Mouse (Mus musculus): ENCODE data around the gene Klhl5. TPM values are rescaled to one million over a fixed set of nuclear protein-coding genes. Genes with fewer than 3 reads are reported as not detected.
"Not testable (repeated sequence)": the region's sequence is repeated elsewhere in the genome, so short reads cannot be mapped to it uniquely, and the experiment has no call there.

Klhl5 gene
- polyA plus RNA-seq, 1 experiment from 2014 or later = 53.0 TPM

DNA sequence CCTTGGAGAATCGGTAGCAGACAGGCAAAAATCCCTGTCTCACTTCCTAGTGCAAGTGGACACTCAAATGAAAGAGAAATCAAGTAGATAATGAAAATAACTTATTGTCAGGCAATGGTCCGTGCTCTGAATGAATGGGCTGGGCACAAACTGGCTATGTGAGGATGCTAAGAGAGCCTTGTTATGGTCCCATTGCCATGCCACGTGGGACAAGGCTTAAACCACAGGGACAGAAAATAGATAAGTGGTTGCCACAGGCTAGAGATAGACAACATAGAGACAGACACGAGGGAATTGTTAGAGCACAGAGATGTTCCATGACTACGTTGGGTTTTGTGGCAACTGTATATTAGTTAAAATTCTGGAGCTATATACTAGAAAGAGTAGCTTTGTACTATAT, 6.1 kb upstream of the Klhl5 start:
- Histone ChIP-seq H3K4me3 (no peak overlapping the region), H3K4me1 (peaks cover 4% of the 10 kb centered on the region; the same call in 1 of the 2 replicates)
- 87% methylated on average over 5 of the region's 5 CpGs for WGBS

DNA sequence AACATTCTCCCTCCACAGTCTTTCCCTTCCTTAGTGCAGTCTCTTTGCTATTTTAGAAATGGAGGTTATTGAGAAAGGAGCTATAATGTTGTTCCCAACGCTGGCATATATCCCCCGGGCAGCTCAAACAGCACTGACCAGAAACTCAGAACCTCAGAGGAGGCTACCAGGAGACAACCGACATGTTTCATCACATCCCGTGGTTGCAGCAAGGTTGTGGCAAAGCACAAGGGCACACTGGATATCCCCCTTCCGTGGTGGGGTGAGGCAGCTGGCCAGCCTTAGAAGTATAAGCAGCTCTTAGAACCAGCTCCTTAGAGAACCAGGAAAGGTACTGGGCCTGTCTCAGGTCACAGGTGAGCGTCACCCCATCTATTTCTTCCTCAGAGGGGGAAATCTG, 5.7 kb upstream of the Klhl5 start:
- H3K4me1 ChIP-seq = peaks cover 4% of the 10 kb centered on the region; the same call in 1 of the 2 replicates
- peak overlapping the region; percentile 16; the same call in 1 of the 2 replicates for H3K27ac ChIP-seq
- 0 out of 2 replicates have a peak, but pooled peaks have one; percentile 17 for ATAC-seq (replicated peaks)
- 84% methylated on average over 6 of the region's 6 CpGs for WGBS
- no peaks in the 10 kb centered on the region for H3K27me3 ChIP-seq (replicated peaks)
- H3K36me3 ChIP-seq (replicated peaks) = no peaks in the 10 kb centered on the region
- no peak overlapping the region for H3K4me3 ChIP-seq
- H3K9me3 ChIP-seq = no peaks in the 10 kb centered on the region
- H3K4me2 ChIP-seq = no peak overlapping the region
- H3K9ac ChIP-seq = no peak overlapping the region

More for the DNA sequence above, 6.1 kb upstream of the Klhl5 start:
- H3K36me3 ChIP-seq (replicated peaks) = no peaks in the 10 kb centered on the region
- no peak for ATAC-seq (replicated peaks)
- no peak overlapping the region for H3K4me2 ChIP-seq
- H3K9me3 ChIP-seq = no peaks in the 10 kb centered on the region
- H3K27me3 ChIP-seq (replicated peaks) = no peaks in the 10 kb centered on the region
- H3K9ac ChIP-seq = no peak overlapping the region
- no peak overlapping the region for H3K27ac ChIP-seq

DNA sequence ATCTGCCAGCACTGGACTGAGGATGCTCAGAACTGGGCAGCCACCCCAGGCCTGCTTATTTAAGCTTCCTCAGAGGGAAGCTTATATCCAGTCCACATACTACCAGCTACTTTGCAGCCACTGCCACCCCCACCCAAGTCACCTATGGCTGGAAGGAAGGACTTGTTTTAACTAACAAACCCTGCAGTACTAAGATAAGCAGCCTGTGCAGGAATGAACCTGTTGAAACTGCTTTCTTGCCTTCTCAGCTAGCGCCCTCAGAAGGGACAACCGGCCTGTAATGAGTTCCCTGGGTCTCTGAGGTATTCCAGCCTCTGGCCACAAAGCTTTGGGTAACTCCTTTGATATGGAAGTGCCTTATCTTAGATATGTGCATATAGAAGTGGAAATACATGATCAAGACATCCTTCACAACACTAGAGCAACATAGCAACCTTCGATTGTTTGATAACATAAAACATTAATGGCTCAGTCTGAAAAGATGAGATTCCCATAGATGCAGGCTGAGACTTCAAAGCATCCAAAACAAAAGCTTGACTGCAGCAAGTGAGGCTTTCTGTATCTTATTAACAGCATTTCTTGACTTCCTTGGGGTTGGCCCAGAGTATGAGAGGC, 5.2 kb upstream of the Klhl5 start:
- Histone ChIP-seq H3K9me3 (no peaks in the 10 kb centered on the region), H3K9ac (no peak overlapping the region), H3K4me3 (no peak overlapping the region), H3K4me2 (no peak overlapping the region), H3K27ac (peak overlapping the region; percentile 16), H3K27me3 (replicated peaks) (no peaks in the 10 kb centered on the region), H3K36me3 (replicated peaks) (no peaks in the 10 kb centered on the region), H3K4me1 (peaks cover 8% of the 10 kb centered on the region; the same call in 1 of the 2 replicates)
- WGBS = 55% methylated on average over 3 of the region's 3 CpGs
- peak; percentile 41; the same call in 1 of the 2 replicates for ATAC-seq (replicated peaks)

DNA sequence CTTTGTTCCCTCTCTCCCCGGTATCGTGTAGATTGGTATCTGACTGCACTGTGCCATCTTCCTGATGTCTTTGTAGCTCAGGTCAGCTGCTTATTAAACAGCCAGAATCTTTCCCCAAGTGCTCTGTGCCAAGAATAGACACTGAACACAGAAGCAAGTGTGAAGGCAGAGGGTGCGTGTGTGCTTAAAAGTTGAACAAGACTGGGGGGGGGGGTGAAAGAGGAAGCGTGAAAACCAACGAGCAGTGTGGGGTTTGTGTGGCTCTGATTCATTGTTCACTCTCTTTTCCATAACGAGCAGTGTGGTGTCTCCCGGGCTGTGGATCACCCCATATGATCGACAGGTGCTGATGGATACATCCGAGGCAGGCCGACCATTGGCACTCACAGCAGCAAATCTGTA, 4.7 kb upstream of the Klhl5 start:
- peaks cover 9% of the 10 kb centered on the region; the same call in 1 of the 2 replicates for H3K4me1 ChIP-seq
- peak overlapping the region; percentile 16; the same call in 1 of the 2 replicates for H3K27ac ChIP-seq
- H3K36me3 ChIP-seq (replicated peaks) = no peaks in the 10 kb centered on the region
- H3K27me3 ChIP-seq (replicated peaks) = no peaks in the 10 kb centered on the region
- H3K9me3 ChIP-seq = no peaks in the 10 kb centered on the region
- ATAC-seq (replicated peaks) = 0 out of 2 replicates have a peak, but pooled peaks have one; percentile 37
- no peak overlapping the region for H3K4me3 ChIP-seq
- no peak overlapping the region for H3K4me2 ChIP-seq
- WGBS = 51% methylated on average over 10 of the region's 10 CpGs
- H3K9ac ChIP-seq = no peak overlapping the region

DNA sequence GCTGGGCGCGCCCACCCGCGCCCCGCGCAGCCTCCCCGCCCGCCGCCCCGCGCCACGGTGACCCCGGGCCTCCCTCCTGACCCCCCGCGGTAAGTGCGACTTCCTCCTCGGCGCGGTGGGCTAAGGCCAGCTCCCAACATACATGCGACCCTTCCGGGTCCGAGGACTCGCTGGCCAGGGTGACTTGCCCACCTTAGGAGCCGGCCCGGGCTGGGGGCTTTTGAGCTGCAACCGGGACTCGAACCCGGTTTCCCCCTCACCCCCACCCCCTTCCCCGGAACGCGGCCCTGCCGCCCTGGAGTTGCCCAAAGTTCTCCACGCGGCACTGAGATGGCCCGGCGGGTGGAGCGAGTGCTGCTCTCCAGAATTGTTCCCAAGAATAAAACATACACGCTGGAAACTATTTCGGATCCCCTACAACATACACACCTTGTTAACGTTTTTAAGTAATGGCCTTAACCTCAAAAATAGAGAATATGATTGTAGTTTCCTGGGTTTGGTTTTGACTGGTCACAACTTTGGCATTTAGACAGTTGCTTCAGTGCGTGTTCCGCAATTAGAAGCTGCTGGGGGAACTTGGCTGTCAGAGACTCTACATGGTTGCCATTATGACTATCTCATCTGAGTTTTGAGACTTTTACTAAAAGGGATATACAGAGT, 564 bp downstream of the Klhl5 start:
- peak; percentile 69 for ATAC-seq (replicated peaks)
- Histone ChIP-seq H3K4me1 (peaks cover 11% of the 10 kb centered on the region; the same call in 1 of the 2 replicates), H3K27ac (peak overlapping the region; percentile 66; the same call in 1 of the 2 replicates), H3K36me3 (replicated peaks) (no peaks in the 10 kb centered on the region), H3K9ac (peak overlapping the region; percentile 71), H3K9me3 (no peaks in the 10 kb centered on the region), H3K4me2 (peak overlapping the region; percentile 91), H3K4me3 (peak overlapping the region; percentile 84), H3K27me3 (replicated peaks) (no peaks in the 10 kb centered on the region)
- 3% methylated on average over 40 of the region's 42 CpGs for WGBS

DNA sequence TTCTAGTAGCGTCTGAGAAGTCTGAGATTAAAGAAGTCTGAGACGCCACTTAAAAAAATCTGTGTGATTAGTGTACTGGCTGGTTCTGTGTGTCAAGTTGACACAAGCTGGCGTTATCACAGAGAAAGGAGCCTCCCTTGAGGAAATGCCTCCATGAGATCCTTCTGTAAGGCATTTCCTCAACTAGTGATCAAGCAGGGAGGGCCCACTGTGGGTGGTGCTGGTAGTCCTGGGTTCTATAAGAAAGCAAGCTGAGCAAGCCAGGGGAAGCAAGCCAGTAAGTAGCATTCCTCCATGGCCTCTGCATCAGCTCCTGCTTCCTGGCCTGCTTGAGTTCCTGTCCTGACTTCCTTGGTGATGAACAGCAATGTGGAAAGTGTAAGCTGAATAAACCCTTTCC, 4.9 kb downstream of the Klhl5 start:
- not testable (repeated sequence) for H3K36me3 ChIP-seq (replicated peaks)
- WGBS = 67% methylated on average over 3 of the region's 3 CpGs

DNA sequence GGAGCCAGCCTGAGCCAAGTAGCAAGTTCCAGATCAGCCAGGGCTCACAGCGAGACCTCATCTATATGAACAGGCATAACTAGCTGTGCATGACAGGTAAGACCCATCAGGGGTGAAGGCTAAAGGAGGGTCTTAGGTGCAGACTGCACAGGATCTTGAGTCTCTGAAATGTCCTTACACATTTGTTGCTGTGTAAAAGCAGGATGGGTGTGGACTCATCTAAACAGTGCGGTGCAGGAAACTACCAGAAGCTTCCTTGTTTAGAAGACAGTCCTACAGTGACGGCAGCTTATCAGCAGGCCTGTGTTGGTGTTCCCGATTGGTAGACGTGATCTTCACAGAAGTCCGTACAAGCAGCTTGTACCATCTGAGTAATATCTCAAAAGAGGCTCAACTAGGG, 6.0 kb downstream of the Klhl5 start:
- no peak overlapping the region for H3K4me3 ChIP-seq
- WGBS = 92% methylated on average over 6 of the region's 6 CpGs
- H3K27me3 ChIP-seq (replicated peaks) = no peaks in the 10 kb centered on the region
- no peak overlapping the region for H3K9ac ChIP-seq
- no peaks in the 10 kb centered on the region for H3K36me3 ChIP-seq (replicated peaks)
- no peak overlapping the region for H3K4me2 ChIP-seq
- H3K9me3 ChIP-seq = no peaks in the 10 kb centered on the region
- ATAC-seq (replicated peaks) = no peak
- no peak overlapping the region for H3K27ac ChIP-seq
- H3K4me1 ChIP-seq = peaks cover under 1% of the 10 kb centered on the region; the same call in 1 of the 2 replicates

More for the DNA sequence above, 4.9 kb downstream of the Klhl5 start:
- not testable (repeated sequence) for H3K4me2 ChIP-seq; H3K4me1 ChIP-seq; H3K4me3 ChIP-seq; H3K9ac ChIP-seq; H3K9me3 ChIP-seq; H3K27me3 ChIP-seq (replicated peaks); H3K27ac ChIP-seq; ATAC-seq (replicated peaks)

DNA sequence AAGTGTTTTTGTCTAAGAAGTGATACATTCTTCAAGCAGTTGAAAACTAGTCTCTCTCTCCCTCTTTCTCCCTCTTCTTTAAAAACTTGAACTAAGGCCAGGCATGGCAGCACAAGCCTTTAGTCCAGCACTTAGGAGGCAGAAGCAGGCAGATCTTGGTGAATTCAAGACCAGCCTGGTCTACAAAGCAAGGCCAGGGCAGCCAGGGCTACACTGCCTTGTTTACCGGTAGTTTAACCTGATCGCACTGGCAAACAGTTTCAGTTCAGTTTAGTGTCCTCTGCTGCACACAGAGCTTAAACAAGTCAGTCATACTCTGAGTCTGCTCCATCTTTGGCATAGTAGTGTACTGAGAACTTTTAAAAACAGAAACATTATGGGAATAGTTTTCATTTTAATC, 9.4 kb downstream of the Klhl5 start:
- Histone ChIP-seq H3K9ac (no peak overlapping the region), H3K27ac (no peak overlapping the region), H3K27me3 (replicated peaks) (no peaks in the 10 kb centered on the region), H3K9me3 (no peaks in the 10 kb centered on the region), H3K4me1 (no peaks in the 10 kb centered on the region), H3K4me3 (no peak overlapping the region), H3K36me3 (replicated peaks) (no peaks in the 10 kb centered on the region), H3K4me2 (no peak overlapping the region)
- WGBS = 96% methylated on average over 2 of the region's 2 CpGs
- no peak for ATAC-seq (replicated peaks)

DNA sequence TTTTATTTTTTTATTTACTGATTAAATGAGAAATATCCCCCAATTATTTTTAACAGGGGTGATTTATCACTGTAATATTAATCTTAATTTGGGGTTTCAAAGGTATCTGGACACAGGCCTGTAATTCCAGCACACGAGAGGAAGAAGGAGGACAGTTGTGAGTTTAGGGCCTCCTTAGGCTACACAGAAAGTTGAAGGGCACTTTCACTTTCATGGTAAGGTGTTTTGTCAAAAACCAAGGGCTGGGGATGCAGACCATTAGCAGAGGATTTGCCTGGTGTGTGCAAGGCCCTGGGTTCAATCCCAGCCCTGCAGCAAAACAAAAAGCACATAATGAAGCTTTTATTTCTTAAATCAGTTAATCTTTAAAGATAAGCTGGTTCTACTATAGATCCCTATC, 12.2 kb downstream of the Klhl5 start:
- no peak for ATAC-seq (replicated peaks)
- no peaks in the 10 kb centered on the region for H3K27me3 ChIP-seq (replicated peaks)
- no peak overlapping the region for H3K27ac ChIP-seq
- 97% methylated on average over 1 of the region's 1 CpGs for WGBS
- H3K4me2 ChIP-seq = no peak overlapping the region
- H3K36me3 ChIP-seq (replicated peaks) = no peaks in the 10 kb centered on the region
- no peaks in the 10 kb centered on the region for H3K9me3 ChIP-seq
- no peak overlapping the region for H3K9ac ChIP-seq
- no peaks in the 10 kb centered on the region for H3K4me1 ChIP-seq
- no peak overlapping the region for H3K4me3 ChIP-seq

DNA sequence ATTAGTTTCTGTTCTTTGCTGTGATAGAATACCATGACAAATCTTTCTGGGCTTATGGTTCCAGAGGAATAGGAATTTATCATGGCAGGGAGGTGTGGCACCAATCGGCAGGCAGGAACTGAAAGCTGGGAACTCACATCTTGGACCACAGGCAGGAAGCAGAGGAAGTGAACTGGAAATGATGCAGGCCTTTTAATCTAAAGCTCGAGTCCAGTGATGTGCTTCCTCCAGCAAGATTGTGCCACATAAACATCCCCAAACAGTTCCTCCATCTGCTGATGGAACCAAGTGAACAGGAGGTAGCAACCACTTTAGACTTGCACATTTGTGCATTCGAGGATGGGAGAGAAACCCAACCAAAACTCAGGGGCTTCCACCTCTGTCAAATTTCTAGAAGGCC, 12.6 kb downstream of the Klhl5 start:
- H3K4me2 ChIP-seq = no peak overlapping the region
- ATAC-seq (replicated peaks) = no peak
- H3K4me1 ChIP-seq = no peaks in the 10 kb centered on the region
- H3K36me3 ChIP-seq (replicated peaks) = no peaks in the 10 kb centered on the region
- no peaks in the 10 kb centered on the region for H3K9me3 ChIP-seq
- no peak overlapping the region for H3K9ac ChIP-seq
- no peaks in the 10 kb centered on the region for H3K27me3 ChIP-seq (replicated peaks)
- no peak overlapping the region for H3K4me3 ChIP-seq
- H3K27ac ChIP-seq = no peak overlapping the region
- 70% methylated on average over 3 of the region's 3 CpGs for WGBS

DNA sequence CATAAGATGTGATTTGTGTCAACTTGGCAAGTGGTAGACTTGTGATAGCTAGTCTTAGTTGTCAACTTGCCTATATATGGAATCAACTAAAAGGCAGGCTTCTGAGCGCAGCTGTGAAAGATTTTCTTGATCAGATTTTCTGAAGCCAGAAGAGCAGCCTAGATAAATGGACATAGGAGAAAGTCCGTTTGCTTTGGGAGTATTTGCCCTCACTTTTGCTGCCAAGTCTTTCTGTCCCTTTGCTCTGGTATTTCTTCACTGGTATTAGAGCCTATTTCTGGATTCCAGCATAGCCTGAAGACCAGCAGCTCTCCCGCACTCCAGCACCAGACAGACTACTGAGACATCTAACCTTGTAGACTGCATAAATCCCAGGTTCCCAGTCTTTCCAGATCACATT, 15.3 kb downstream of the Klhl5 start:
- Histone ChIP-seq H3K27ac (no peak overlapping the region), H3K4me1 (no peaks in the 10 kb centered on the region), H3K4me2 (no peak overlapping the region), H3K27me3 (replicated peaks) (no peaks in the 10 kb centered on the region), H3K4me3 (no peak overlapping the region), H3K9ac (no peak overlapping the region), H3K9me3 (no peaks in the 10 kb centered on the region), H3K36me3 (replicated peaks) (no peaks in the 10 kb centered on the region)
- ATAC-seq (replicated peaks) = no peak
- 91% methylated on average over 3 of the region's 3 CpGs for WGBS

DNA sequence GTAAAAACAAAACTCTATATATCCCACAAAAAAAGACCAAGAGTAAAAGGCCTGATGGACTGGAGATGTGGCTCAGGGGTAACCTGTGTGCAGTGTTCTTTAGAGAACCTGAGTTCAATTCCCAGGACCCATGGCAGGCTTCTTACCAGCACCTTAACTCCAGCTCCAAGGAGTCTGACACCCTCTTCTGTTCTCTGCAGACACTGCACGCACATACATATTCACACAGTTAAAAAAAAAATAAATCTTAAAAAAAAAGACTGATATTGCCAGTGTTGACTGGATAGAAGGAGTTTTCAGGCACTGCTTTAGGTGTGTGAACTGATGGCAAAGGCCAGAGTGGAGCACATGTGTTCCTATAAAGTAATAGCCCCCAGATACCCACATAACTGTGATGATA, 18.8 kb downstream of the Klhl5 start:
- WGBS = 85% methylated on average over 1 of the region's 1 CpGs
- Histone ChIP-seq H3K27me3 (replicated peaks) (no peaks in the 10 kb centered on the region), H3K9ac (no peak overlapping the region), H3K27ac (no peak overlapping the region), H3K4me3 (no peak overlapping the region), H3K36me3 (replicated peaks) (no peaks in the 10 kb centered on the region), H3K4me2 (no peak overlapping the region), H3K4me1 (peaks cover 6% of the 10 kb centered on the region; the same call in 1 of the 2 replicates), H3K9me3 (no peaks in the 10 kb centered on the region)
- ATAC-seq (replicated peaks) = no peak

DNA sequence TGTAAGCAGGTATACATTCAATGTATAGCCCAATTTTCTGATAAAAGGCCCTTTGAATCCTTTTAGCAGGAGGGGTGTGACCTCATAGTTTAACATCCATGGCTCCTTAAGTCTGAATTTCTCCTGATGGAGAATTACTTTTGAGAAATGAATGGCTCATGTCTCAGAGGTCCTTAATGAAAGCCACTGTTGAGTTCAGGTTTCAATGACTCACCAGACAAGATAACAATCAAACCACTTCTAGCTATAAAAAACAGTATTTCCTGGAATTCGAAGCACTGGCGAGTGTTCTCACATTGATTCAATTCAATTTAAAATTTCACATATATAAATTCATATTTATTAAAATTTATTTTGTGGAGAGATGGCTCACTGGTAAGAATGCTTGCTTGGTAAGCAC, 21.1 kb downstream of the Klhl5 start:
- no peak overlapping the region for H3K4me3 ChIP-seq
- H3K9me3 ChIP-seq = no peaks in the 10 kb centered on the region
- peaks cover 6% of the 10 kb centered on the region; the same call in 1 of the 2 replicates for H3K4me1 ChIP-seq
- no peaks in the 10 kb centered on the region for H3K36me3 ChIP-seq (replicated peaks)
- 85% methylated on average over 2 of the region's 2 CpGs for WGBS
- H3K27me3 ChIP-seq (replicated peaks) = no peaks in the 10 kb centered on the region
- ATAC-seq (replicated peaks) = no peak
- no peak overlapping the region for H3K4me2 ChIP-seq
- no peak overlapping the region for H3K9ac ChIP-seq
- no peak overlapping the region for H3K27ac ChIP-seq
